Mouse (Mus musculus) ovary, postnatal 10 days (tissue): ENCODE measurements around the gene Fam171a2.
"Not testable (repeated sequence)": the region's sequence is repeated elsewhere in the genome, so short reads cannot be mapped to it uniquely, and the experiment has no call there.

Source experiments
- DNase-seq: peaks from one replicate; pipeline ENCODE4 v3.0.0; 2022; ENCODE audit warnings: low spot score

Fam171a2 gene

DNA sequence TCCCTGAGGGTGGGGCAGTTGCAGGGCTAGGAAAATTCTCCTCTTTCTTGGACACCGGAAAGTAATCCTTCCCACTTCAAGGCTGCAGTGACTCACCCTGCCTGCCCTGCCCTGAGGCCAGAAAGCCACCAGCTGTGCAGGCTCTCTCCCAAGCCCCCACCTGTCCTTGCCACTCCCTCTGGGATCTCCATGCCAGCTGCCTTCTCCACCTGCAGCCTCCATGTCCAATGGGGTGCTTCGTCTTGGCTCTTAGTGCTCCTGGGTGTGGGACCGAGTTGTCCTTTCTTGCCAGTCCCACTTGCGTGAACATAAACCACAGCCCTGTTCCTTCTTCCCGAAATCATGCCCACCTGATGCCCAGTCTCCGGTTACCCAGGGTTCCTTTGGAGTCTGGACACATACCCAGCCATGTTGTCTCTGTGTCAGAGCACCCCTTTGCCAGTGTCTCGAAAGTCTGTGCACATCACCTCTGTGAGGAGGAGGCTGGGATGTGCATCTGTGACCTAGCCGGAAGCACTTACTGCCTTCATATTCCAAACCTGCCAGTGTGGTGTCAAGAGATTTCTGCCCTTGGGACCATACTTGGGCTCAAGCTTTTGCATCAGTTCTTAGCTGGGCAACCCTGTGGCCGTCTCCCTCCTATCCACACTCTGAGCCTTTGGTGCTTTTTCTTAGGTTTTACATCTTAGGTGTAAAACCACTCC is 52.9 kb downstream of the Fam171a2 start:
- DNase-seq: no peak

DNA sequence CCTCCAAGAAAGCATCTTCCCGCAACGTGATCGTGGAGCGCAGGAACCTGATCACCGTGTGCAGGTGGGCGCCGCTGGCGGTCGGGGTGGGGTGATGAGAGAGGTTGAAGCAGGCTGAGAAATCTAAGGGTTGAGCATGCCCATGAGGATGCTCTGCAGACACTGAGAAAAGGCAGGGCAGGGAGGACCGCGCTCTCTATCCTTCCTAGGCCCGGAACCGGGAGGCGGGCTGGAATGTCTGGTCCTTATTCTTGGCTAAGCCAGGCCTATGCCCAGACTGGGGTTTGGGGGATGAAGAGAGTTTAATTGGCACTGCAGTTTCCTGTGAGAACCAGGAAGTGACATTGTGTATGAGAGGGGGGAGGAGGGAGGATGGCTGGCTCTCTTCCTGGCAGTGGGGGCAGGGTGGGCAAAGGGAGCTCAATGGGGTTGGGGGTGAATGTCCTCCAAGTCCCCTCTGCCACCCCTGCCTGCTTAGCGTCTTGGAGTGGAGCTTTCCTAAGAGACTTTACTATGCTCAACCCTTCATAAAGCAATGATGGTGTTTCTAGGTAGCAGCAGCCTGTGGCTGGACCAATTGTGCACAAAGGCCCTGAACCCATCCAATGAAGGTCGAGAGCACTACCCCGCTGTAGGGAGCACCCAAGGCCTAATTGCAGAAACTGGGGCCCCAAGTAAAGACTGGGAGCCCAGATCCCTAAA is 53.6 kb downstream of the Fam171a2 start:
- DNase-seq: no peak

DNA sequence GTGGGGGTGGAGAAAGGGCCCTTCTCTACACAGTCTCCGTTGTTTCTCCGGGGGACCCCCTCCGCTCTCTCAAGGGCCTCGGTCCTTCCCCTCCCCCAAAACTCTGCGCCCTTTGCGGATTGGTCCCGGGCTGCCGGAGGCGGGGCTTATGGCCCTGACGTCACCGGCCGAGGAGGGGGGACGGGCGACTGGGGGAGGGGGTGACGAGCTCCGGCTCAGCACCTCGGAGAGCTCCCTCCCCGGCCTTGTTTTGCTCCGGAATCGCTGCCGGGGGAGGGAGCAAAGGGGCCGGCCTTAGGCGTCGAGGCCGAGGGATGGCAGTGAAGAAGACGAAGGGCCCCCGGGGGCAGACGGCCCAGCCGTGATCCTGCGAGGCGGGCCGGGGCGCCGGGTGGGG is 54.2 kb downstream of the Fam171a2 start, which contains the start of gene Rundc3a:
Rundc3a (plus strand) TSS at position 166 of the 397 bp plus-strand sequence.
- peak; percentile 54 for DNase-seq

DNA sequence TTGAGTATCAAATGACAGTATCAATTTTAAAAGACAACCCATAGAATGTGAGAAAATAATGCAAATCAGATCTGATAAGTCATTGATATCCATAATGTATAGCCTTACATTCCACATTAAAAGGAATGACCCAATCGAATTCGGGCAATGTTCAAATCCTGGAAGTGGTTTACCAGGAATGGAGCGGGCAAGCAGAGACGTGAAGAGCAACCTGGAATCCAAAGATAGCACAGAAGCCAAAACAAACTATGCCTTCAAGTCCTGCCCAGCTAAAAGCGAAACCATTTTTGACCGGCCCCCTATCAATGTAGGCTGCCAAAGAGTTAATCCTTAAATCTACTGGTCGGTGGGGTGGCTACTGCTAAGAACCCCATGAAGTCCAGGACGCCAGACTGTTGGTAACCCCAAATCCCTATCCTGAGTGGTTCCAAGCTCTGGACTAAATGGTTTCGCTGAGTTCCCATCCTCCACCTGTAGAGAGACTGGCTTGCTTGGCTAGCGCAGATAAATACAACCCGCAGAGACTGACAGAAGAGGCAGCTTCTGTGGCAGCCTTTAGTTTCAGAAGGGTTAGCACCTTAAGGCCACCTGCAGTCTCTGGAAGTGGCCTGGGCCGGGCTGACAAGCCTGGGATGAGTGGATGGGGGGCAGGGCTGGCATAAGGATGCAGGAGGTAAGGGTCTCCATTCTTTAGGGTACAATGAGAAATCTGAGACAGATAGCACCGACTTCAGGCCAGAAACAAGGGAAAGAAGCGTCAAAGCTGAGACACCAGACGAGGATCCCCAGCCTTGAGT is 54.8 kb downstream of the Fam171a2 start:
- DNase-seq: no peak

DNA sequence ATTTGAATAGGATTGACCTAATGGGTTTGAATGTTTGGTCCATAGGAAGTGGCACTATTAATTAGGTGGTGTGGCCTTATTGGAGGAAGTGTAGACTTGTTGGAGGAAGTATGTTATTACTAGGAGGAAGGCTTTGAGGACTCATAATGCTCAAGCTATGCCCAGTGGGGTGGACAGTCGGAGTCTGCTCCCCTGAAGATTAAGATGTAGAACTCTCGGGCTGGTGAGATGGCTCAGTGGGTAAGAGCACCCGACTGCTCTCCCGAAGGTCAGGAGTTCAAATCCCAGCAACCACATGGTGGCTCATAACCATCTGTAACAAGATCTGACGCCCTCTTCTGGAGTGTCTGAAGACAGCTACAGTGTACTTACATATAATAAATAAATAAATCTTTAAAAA is 58.0 kb downstream of the Fam171a2 start:
- not testable (repeated sequence) for DNase-seq
